Mouse (Mus musculus) heart, embryonic 11.5 days (tissue): ENCODE measurements around the gene Dnah11. TPM values are rescaled to one million over a fixed set of nuclear protein-coding genes. Genes with fewer than 3 reads are reported as not detected.

ENCODE experiments used
- ATAC-seq: fragments of 200-750 bp; cut with Nextera tagmentation; replicated peaks from 2 replicates; pipeline ENCODE4 v1.8.0; 2017; ENCODE audit warnings: moderate library complexity; ENCODE audit not compliant: insufficient number of reproducible peaks, low FRiP score, low TSS enrichment
- H3K27ac ChIP-seq: fragments of 300-500 bp; sonication (generic); 2 replicates; pipeline ENCODE4 v1.5.1; 2014; ENCODE audit warnings: mild to moderate bottlenecking, low read depth, low read length
- H3K27me3 ChIP-seq: fragments of 300-500 bp; sonication (generic); 2 replicates; pipeline ENCODE4 v1.6.1; 2014; ENCODE audit warnings: mild to moderate bottlenecking, low read length, mixed read lengths; ENCODE audit not compliant: control insufficient read depth, insufficient read depth
- H3K36me3 ChIP-seq: fragments of 300-500 bp; sonication (generic); 2 replicates; pipeline ENCODE4 v1.6.1; 2014; ENCODE audit warnings: mild to moderate bottlenecking, low read length, moderate library complexity, mixed read lengths; ENCODE audit not compliant: control insufficient read depth, insufficient read depth
- H3K4me1 ChIP-seq: fragments of 300-500 bp; sonication (generic); 2 replicates; pipeline ENCODE4 v1.6.1; 2014; ENCODE audit warnings: low read length; ENCODE audit not compliant: control insufficient read depth, insufficient read depth
- H3K4me2 ChIP-seq: fragments of 300-500 bp; sonication (generic); 2 replicates; pipeline ENCODE4 v1.6.1; 2014; ENCODE audit warnings: mild to moderate bottlenecking, moderate library complexity
- H3K4me3 ChIP-seq: fragments of 300-500 bp; sonication (generic); 2 replicates; pipeline ENCODE4 v1.5.1; 2014; ENCODE audit warnings: low read depth, low read length
- H3K9ac ChIP-seq: fragments of 300-500 bp; sonication (generic); 2 replicates; pipeline ENCODE4 v1.6.1; 2014; ENCODE audit warnings: mild to moderate bottlenecking, low read depth, low read length, moderate library complexity
- H3K9me3 ChIP-seq: fragments of 300-500 bp; sonication (generic); replicated peaks from 2 replicates; pipeline ENCODE4 v1.6.1; 2016; ENCODE audit warnings: low read length; ENCODE audit not compliant: control insufficient read depth
- WGBS: fragments of 180-500 bp; shearing (Covaris S2); extraction: QIAGEN DNeasy Blood & Tissue Kit; methylation state at CpG from one replicate; pipeline ENCODE4 v1.1.7; 2014; ENCODE audit not compliant: insufficient replicate concordance; 5-methylcytosine and 5-hydroxymethylcytosine counted together
- polyA plus RNA-seq: library from polyadenylated mRNA; unstranded; fragments of >200 nt; fragmentation: Nextera tagmentation; extraction: Ambion mirVana; gene quantifications from 2 replicates; pipeline ENCODE4 v1.2.1, GENCODE M21; 2014

Gene Dnah11
- polyA plus RNA-seq, 1 experiment from 2014 or later, result 0.04 TPM

DNA sequence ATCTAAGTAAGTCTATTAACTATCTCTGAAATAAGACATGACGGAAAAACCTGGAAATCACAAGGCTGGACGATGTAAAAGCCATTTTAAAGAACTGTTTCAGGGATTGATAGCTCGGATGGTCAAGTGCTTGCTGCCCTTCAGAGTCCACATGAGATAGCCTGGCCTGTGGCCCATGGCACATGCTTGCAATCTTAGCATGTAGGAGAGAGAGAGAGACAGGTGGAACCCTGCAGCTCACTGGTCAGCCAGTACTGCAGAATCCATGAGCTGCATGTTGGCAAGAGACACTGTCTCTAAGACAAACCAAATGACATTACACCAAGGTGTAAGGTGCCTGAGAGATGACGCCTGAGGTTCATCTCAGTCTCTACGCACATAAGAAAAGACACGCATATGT, 118.4 kb downstream of the Dnah11 start:
- Histone ChIP-seq H3K9me3 (no peaks in the 10 kb centered on the region), H3K27me3 (no peaks in the 10 kb centered on the region), H3K27ac (no peak overlapping the region), H3K4me1 (no peaks in the 10 kb centered on the region), H3K4me2 (no peak overlapping the region), H3K9ac (no peak overlapping the region), H3K4me3 (no peak overlapping the region), H3K36me3 (no peaks in the 10 kb centered on the region)
- 82% methylated on average over 6 of the region's 6 CpGs for WGBS
- ATAC-seq, result no peak

- ATAC-seq, result peak; percentile 73
- WGBS, result 38% methylated on average over 9 of the region's 9 CpGs
- Histone ChIP-seq H3K4me1 (no peaks in the 10 kb centered on the region), H3K4me3 (no peak overlapping the region), H3K36me3 (no peaks in the 10 kb centered on the region), H3K27ac (0 out of 2 replicates have a peak overlapping the region, but pooled peaks have one; percentile 16), H3K9me3 (no peaks in the 10 kb centered on the region), H3K27me3 (no peaks in the 10 kb centered on the region), H3K4me2 (peak overlapping the region; percentile 25), H3K9ac (no peak overlapping the region)
These were observed 120.3 kb downstream of the Dnah11 start for GRCm38 (mm10) chr12:118078434-118078989.

DNA sequence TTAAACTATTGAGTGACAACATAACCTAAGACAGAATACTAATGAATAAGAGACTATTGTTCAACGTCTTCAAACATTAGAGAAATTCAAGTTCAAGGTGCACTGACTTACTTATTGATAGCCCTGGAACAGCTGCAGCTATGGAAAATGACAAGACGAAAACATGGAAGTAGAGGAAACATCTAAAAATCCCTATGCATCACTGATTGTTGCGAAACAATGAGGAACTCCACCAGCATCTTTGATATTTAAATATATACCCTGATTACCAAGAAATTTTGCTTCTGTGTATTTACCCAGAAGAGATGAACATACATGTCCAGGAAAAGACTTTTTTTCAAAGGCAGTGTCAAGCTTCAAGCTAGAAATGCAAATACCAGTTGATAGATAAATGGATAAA, 122.0 kb downstream of the Dnah11 start:
- Histone ChIP-seq H3K27me3 (no peaks in the 10 kb centered on the region), H3K9ac (no peak overlapping the region), H3K36me3 (no peaks in the 10 kb centered on the region), H3K9me3 (no peaks in the 10 kb centered on the region), H3K4me2 (no peak overlapping the region), H3K27ac (no peak overlapping the region), H3K4me1 (no peaks in the 10 kb centered on the region), H3K4me3 (no peak overlapping the region)
- WGBS, result 86% methylated on average over 3 of the region's 3 CpGs
- ATAC-seq, result no peak

- H3K4me1 ChIP-seq, result no peaks in the 10 kb centered on the region
- WGBS, result 73% methylated on average over 3 of the region's 3 CpGs
- no peak overlapping the region for H3K4me2 ChIP-seq
These were observed 126.5 kb downstream of the Dnah11 start for GRCm38 (mm10) chr12:118072181-118072872.

DNA sequence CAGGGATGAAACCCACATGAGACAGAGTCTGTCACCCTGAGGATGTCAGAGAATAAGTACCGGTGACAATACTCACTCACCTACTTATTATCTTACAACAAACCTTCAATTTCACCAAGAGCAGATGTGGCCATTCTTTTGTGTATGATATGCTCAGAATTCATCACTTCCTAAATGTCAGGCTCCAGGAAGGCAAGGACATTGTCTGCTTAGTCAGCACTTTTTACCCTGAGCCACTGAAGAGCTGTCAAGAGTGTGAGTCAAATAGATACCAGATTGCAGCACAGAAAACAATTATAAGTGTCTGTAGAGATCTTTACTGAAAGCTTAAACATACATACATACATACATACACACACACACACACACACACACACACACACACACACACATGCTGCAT, 127.2 kb downstream of the Dnah11 start:
- Histone ChIP-seq H3K9me3 (no peaks in the 10 kb centered on the region), H3K27ac (no peak overlapping the region), H3K4me1 (no peaks in the 10 kb centered on the region), H3K4me2 (no peak overlapping the region), H3K27me3 (no peaks in the 10 kb centered on the region), H3K4me3 (no peak overlapping the region), H3K36me3 (no peaks in the 10 kb centered on the region), H3K9ac (no peak overlapping the region)
- WGBS, result 100% methylated on average over 1 of the region's 1 CpGs
- ATAC-seq, result no peak

More at GRCm38 (mm10) chr12:118072181-118072872, 126.5 kb downstream of the Dnah11 start:
- Histone ChIP-seq H3K27me3 (no peaks in the 10 kb centered on the region), H3K9me3 (no peaks in the 10 kb centered on the region), H3K9ac (no peak overlapping the region), H3K27ac (no peak overlapping the region), H3K4me3 (no peak overlapping the region), H3K36me3 (no peaks in the 10 kb centered on the region)
- no peak for ATAC-seq

DNA sequence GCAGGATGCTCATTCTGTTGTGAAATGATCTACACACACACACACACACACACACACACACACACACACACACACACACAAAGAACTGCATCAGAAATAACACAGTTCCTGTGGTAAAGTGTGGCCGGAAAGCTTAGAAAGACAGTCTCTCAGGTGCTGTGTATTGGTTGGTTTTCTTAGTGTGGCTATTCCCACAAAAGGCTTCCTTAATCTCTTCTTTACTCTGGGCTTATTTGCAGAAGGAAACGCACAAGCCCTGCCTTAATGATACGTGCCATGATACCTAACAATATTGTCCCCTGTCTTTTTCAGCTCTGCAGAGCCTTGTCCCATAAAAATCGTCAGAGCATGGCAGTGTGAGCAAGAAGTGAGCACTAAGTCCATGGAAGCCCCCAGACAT, 130.1 kb downstream of the Dnah11 start:
- Histone ChIP-seq H3K4me1 (no peaks in the 10 kb centered on the region), H3K9me3 (no peaks in the 10 kb centered on the region), H3K4me2 (no peak overlapping the region), H3K9ac (no peak overlapping the region), H3K4me3 (no peak overlapping the region), H3K27me3 (no peaks in the 10 kb centered on the region), H3K27ac (no peak overlapping the region), H3K36me3 (no peaks in the 10 kb centered on the region)
- no peak for ATAC-seq
- WGBS, result 57% methylated on average over 4 of the region's 4 CpGs

DNA sequence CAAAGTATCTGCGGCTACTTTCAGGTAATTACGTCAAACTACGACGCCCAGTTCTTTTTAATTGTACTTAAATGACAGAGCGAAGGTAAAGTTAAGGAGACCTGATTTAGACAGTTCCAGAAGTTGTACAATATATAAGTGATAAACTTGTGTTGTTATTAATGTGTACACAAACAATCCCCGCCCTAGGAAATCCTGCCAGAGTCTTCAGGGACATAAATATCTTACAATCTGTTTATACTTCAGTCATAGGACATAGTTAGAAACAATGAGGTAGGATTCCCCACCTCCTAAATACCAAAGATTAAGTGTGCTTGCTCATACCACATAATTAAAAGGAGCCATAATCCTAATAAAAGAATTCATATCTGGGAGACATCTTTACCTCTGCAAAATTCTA, 136.5 kb downstream of the Dnah11 start:
- WGBS, result 89% methylated on average over 6 of the region's 6 CpGs

GRCm38 (mm10) chr12:118056876-118057275, 142.0 kb downstream of the Dnah11 start:
- Histone ChIP-seq H3K4me3 (no peak overlapping the region), H3K9me3 (no peaks in the 10 kb centered on the region), H3K27ac (no peak overlapping the region), H3K36me3 (no peaks in the 10 kb centered on the region), H3K9ac (no peak overlapping the region), H3K27me3 (no peaks in the 10 kb centered on the region), H3K4me1 (no peaks in the 10 kb centered on the region), H3K4me2 (no peak overlapping the region)
- no peak for ATAC-seq
- WGBS, result 78% methylated on average over 10 of the region's 10 CpGs

More for the DNA sequence above, 136.5 kb downstream of the Dnah11 start:
- Histone ChIP-seq H3K4me2 (no peak overlapping the region), H3K27ac (no peak overlapping the region), H3K36me3 (no peaks in the 10 kb centered on the region), H3K9me3 (no peaks in the 10 kb centered on the region), H3K4me1 (no peaks in the 10 kb centered on the region), H3K9ac (no peak overlapping the region), H3K27me3 (no peaks in the 10 kb centered on the region), H3K4me3 (no peak overlapping the region)
- ATAC-seq, result no peak

- Histone ChIP-seq H3K36me3 (no peaks in the 10 kb centered on the region), H3K27ac (no peak overlapping the region), H3K9me3 (no peaks in the 10 kb centered on the region), H3K9ac (no peak overlapping the region), H3K4me3 (no peak overlapping the region), H3K4me1 (no peaks in the 10 kb centered on the region), H3K4me2 (no peak overlapping the region), H3K27me3 (no peaks in the 10 kb centered on the region)
- 78% methylated on average over 4 of the region's 4 CpGs for WGBS
- no peak for ATAC-seq
These were observed 153.5 kb downstream of the Dnah11 start for GRCm38 (mm10) chr12:118045381-118045780.
